In genomic region chr3:69340486-69340885, GRCm38 (mm10) we compare ENCODE assay signal across 27 mouse cellular contexts. TPM values are rescaled to one million over a fixed set of nuclear protein-coding genes. Genes with fewer than 3 reads are reported as not detected.
DNase-seq lines count a peak whose midpoint lies in the region; ATAC-seq and TF ChIP-seq lines count a peak whose summit lies in the region.
"Had no signal": no experiment of that assay in that cellular context is flagged by ENCODE, and none has a peak within 500 bp of the region (broad histone marks: within the 10 kb centered on the region; RNA-seq: fewer than 3 reads in every experiment).

No protein-coding gene starts in this region.

- no peaks in the 10 kb centered on the region for H3K9me3 ChIP-seq in G1E (replicated peaks)
- H3K9me3 ChIP-seq in liver, embryonic 15.5 days (replicated peaks) = no peaks in the 10 kb centered on the region
- H3K9me3 ChIP-seq: forebrain, embryonic 10.5 days; hindbrain, embryonic 13.5 days; stomach, embryonic 15.5 days had no signal

- H3K4me2 ChIP-seq in liver, embryonic 15.5 days = peak overlapping the region; percentile 38
- H3K4me2 ChIP-seq: hindbrain, embryonic 13.5 days; stomach, embryonic 15.5 days had no signal

- WGBS in liver, embryonic 15.5 days (ENCODE audit: insufficient replicate concordance) = 14% methylated on average over 1 of the region's 1 CpGs

- peak; percentile 32 for ATAC-seq in G1E (ENCODE audit: extremely low read depth, insufficient number of reproducible peaks, low FRiP score, poor library complexity, severe bottlenecking)
- peak; percentile 79 for ATAC-seq in liver, embryonic 15.5 days (ENCODE audit: insufficient read depth)
- ATAC-seq: forebrain, embryonic 16.5 days; intestine, embryonic 16.5 days; Patski had no signal

- DNase-seq in 416B (ENCODE audit: low read depth) = peak; percentile 74
- DNase-seq in G1E (ENCODE audit: low spot score) = no peak
- DNase-seq in liver = peak; percentile 31
- no peak for DNase-seq in cerebellum, adult 18-20 months
- no peak for DNase-seq in Muller cell, postnatal 12 days (ENCODE audit: inconsistent ontology term)
- no peak for DNase-seq in spleen, postnatal 4 days (ENCODE audit: low spot score in 2 of 2)
- DNase-seq in left cerebral cortex, adult 8-10 months (ENCODE audit: low spot score in 2 of 2) = no peak
- DNase-seq: adrenal gland, postnatal 14 days; cerebellum, adult 2 months; cerebellum, postnatal 14 days; gastrocnemius, postnatal 14 days; heart, adult 2 months; heart, postnatal 14 days; kidney, adult 8-10 months; kidney, postnatal 4 days; layer of hippocampus, postnatal 36 days; lung, postnatal 4 days; midbrain, embryonic 14.5 days had no signal

- no peak for TF ChIP-seq CTCF in G1E (IDR thresholded peaks at IDR 0.05; ENCODE audit: low read depth, low read length)

- peak overlapping the region; percentile 66 for H3K27ac ChIP-seq in liver, embryonic 15.5 days (replicated peaks)
- H3K27ac ChIP-seq: forebrain, embryonic 10.5 days; heart, adult 2 months; hindbrain, embryonic 13.5 days; kidney, postnatal 0 days; stomach, embryonic 15.5 days had no signal

- no peaks in the 10 kb centered on the region for H3K27me3 ChIP-seq in G1E (ENCODE audit: insufficient read depth, low read length)
- no peaks in the 10 kb centered on the region for H3K27me3 ChIP-seq in liver, embryonic 15.5 days
- H3K27me3 ChIP-seq: CH12.LX; hindbrain, embryonic 13.5 days; Patski; stomach, embryonic 15.5 days had no signal

- H3K4me3 ChIP-seq in G1E (ENCODE audit: low read depth, low read length) = no peak overlapping the region
- H3K4me3 ChIP-seq in liver, embryonic 15.5 days (replicated peaks) = no peak overlapping the region
- H3K4me3 ChIP-seq: forebrain, embryonic 10.5 days; heart, adult 2 months; hindbrain, embryonic 13.5 days; stomach, embryonic 15.5 days had no signal

- peaks cover 47% of the 10 kb centered on the region for H3K4me1 ChIP-seq in G1E (ENCODE audit: insufficient read depth, low read depth, low read length)
- H3K4me1 ChIP-seq in liver, embryonic 15.5 days (replicated peaks) = peaks cover 52% of the 10 kb centered on the region
- H3K4me1 ChIP-seq: forebrain, embryonic 10.5 days had no signal

- no peak overlapping the region for H3K9ac ChIP-seq in liver, embryonic 15.5 days
- H3K9ac ChIP-seq: hindbrain, embryonic 13.5 days; stomach, embryonic 15.5 days had no signal

- H3K36me3 ChIP-seq in G1E (replicated peaks) = peaks cover 4% of the 10 kb centered on the region
- no peaks in the 10 kb centered on the region for H3K36me3 ChIP-seq in liver, embryonic 15.5 days (replicated peaks)
- H3K36me3 ChIP-seq: forebrain, embryonic 10.5 days; hindbrain, embryonic 13.5 days had no signal

RNA-seq across cellular contexts. Expression of gene Ppm1l, which starts 23.8 kb away (rescaled TPM):
- total RNA-seq in G1E (2014; fragmentation: Nextera tagmentation) (12.8 and 16.6 TPM in 2 replicates), G1E (2017) (4.2 and 5.6 TPM in 2 replicates)
- polyA plus RNA-seq in G1E (2012) = 1.5 TPM in 2 replicates
- 4.8 and 5.3 TPM in 2 replicates for polyA plus RNA-seq in liver, embryonic 15.5 days (2015; fragmentation: Nextera tagmentation; extraction: Ambion mirVana)
- total RNA-seq in left cerebral cortex, adult 8-10 months (2022) = 10 to 100 TPM; 72.9 to 90.6 (median 75.8) TPM

Comparison
In these comparisons a context has a peak if more than half of its experiments do, and no peak if none do; other contexts are left out.
1. DNase-seq: peak in 416B (single experiment) and liver (single experiment); none in G1E (single experiment), cerebellum, adult 18-20 months (0 of 2), Muller cell, postnatal 12 days (single experiment), spleen, postnatal 4 days (0 of 2) and left cerebral cortex, adult 8-10 months (0 of 2).
2. RNA of gene Ppm1l, which starts 23.8 kb away (total RNA-seq): 72.9 to 90.6 TPM in left cerebral cortex, adult 8-10 months; 4.2 to 16.6 TPM in G1E; every median in the first group is over 4 times any median in the second.